Mouse (Mus musculus) forebrain, postnatal 0 days (tissue): ENCODE measurements around the gene Galnt17. TPM values are rescaled to one million over a fixed set of nuclear protein-coding genes. Genes with fewer than 3 reads are reported as not detected.

ENCODE experiments used
- ATAC-seq: fragments of 200-750 bp; cut with Nextera tagmentation; 2 replicates; pipeline ENCODE4 v1.8.0; 2017; ENCODE audit warnings: mild to moderate bottlenecking, moderate library complexity
- DNase-seq: peaks from one replicate; pipeline ENCODE4 v3.0.0-alpha.2; 2015
- H3K27ac ChIP-seq: fragments of 300-500 bp; sonication (generic); 2 replicates; pipeline ENCODE4 v1.5.1; 2014; ENCODE audit warnings: low read depth, mild to moderate bottlenecking, antibody characterized with exemption, low read length, moderate library complexity, mixed read lengths
- H3K27me3 ChIP-seq: fragments of 300-500 bp; sonication (generic); 2 replicates; pipeline ENCODE4 v1.6.1; 2014; ENCODE audit warnings: mild to moderate bottlenecking, low read length, mixed read lengths; ENCODE audit not compliant: insufficient read depth
- H3K36me3 ChIP-seq: fragments of 300-500 bp; sonication (generic); 2 replicates; pipeline ENCODE4 v1.6.1; 2014; ENCODE audit warnings: mild to moderate bottlenecking, moderate library complexity; ENCODE audit not compliant: insufficient read depth
- H3K4me1 ChIP-seq: fragments of 300-500 bp; sonication (generic); 2 replicates; pipeline ENCODE4 v1.6.1; 2014; ENCODE audit warnings: antibody characterized with exemption; ENCODE audit not compliant: insufficient read depth
- H3K4me2 ChIP-seq: fragments of 300-500 bp; sonication (generic); 2 replicates; pipeline ENCODE4 v1.6.1; 2014; ENCODE audit warnings: low read depth, mild to moderate bottlenecking, moderate library complexity
- H3K4me3 ChIP-seq: fragments of 300-500 bp; sonication (generic); 2 replicates; pipeline ENCODE4 v1.5.1; 2014; ENCODE audit warnings: low read depth, low read length, mixed read lengths
- H3K9ac ChIP-seq: fragments of 300-500 bp; sonication (generic); 2 replicates; pipeline ENCODE4 v1.6.1; 2014; ENCODE audit warnings: mild to moderate bottlenecking
- H3K9me3 ChIP-seq: fragments of 300-500 bp; sonication (generic); 2 replicates; pipeline ENCODE4 v1.6.1; 2016; ENCODE audit warnings: low read length
- CTCF ChIP-seq: sonication (generic); IDR thresholded peaks from 2 replicates; pipeline ENCODE4 v1.5.1; 2016; ENCODE audit warnings: antibody characterized with exemption, control low read depth, low read depth
- WGBS: fragments of 180-500 bp; shearing (Covaris S2); extraction: QIAGEN DNeasy Blood & Tissue Kit; methylation state at CpG from one replicate; pipeline ENCODE4 v1.1.7; 2014; 5-methylcytosine and 5-hydroxymethylcytosine counted together
- polyA plus RNA-seq: library from polyadenylated mRNA; unstranded; fragments of >200 nt; fragmentation: Nextera tagmentation; extraction: Ambion mirVana; gene quantifications from 2 replicates; pipeline ENCODE4 v1.2.1, GENCODE M21; 2015
- total RNA-seq: library from RNA; depleted of rRNA; stranded (reverse); fragments of >200 nt; gene quantifications from 2 replicates; pipeline ENCODE4 v1.2.3, GENCODE M21; 2014

Gene Galnt17
- total and polyA plus RNA-seq, 2 experiments from 2014 or later = 5.2 to 20.2 TPM

- TF ChIP-seq CTCF = no peak
- WGBS = 13% methylated on average over 2 of the region's 2 CpGs
- Histone ChIP-seq H3K9ac (no peak overlapping the region), H3K27me3 (no peaks in the 10 kb centered on the region), H3K4me1 (no peaks in the 10 kb centered on the region), H3K4me2 (no peak overlapping the region), H3K9me3 (no peaks in the 10 kb centered on the region), H3K36me3 (no peaks in the 10 kb centered on the region), H3K4me3 (no peak overlapping the region), H3K27ac (no peak overlapping the region)
- DNase-seq = peak; percentile 24
- no peak for ATAC-seq
These were observed 384.0 kb downstream of the Galnt17 start for GRCm38 (mm10) chr5:130924245-130924827.

GRCm38 (mm10) chr5:130919969-130920368 is 388.3 kb downstream of the Galnt17 start:
- H3K4me3 ChIP-seq = no peak overlapping the region
- ATAC-seq (no peak), DNase-seq (no peak)
- no peak overlapping the region for H3K9ac ChIP-seq
- no peaks in the 10 kb centered on the region for H3K4me1 ChIP-seq
- H3K4me2 ChIP-seq = no peak overlapping the region
- no peaks in the 10 kb centered on the region for H3K36me3 ChIP-seq
- 93% methylated on average over 7 of the region's 7 CpGs for WGBS
- no peaks in the 10 kb centered on the region for H3K9me3 ChIP-seq
- no peak for TF ChIP-seq CTCF
- H3K27ac ChIP-seq = no peak overlapping the region
- no peaks in the 10 kb centered on the region for H3K27me3 ChIP-seq

GRCm38 (mm10) chr5:130914606-130915005 is 393.7 kb downstream of the Galnt17 start:
- ATAC-seq (no peak), DNase-seq (no peak)
- no peak overlapping the region for H3K9ac ChIP-seq
- no peak overlapping the region for H3K4me3 ChIP-seq
- WGBS = 51% methylated on average over 3 of the region's 3 CpGs
- no peaks in the 10 kb centered on the region for H3K4me1 ChIP-seq
- H3K36me3 ChIP-seq = no peaks in the 10 kb centered on the region
- H3K4me2 ChIP-seq = no peak overlapping the region
- no peak for TF ChIP-seq CTCF
- H3K27ac ChIP-seq = no peak overlapping the region
- no peaks in the 10 kb centered on the region for H3K27me3 ChIP-seq
- no peaks in the 10 kb centered on the region for H3K9me3 ChIP-seq

- ATAC-seq (no peak), DNase-seq (no peak)
- Histone ChIP-seq H3K27me3 (no peaks in the 10 kb centered on the region), H3K4me2 (no peak overlapping the region), H3K36me3 (no peaks in the 10 kb centered on the region), H3K9ac (no peak overlapping the region), H3K9me3 (no peaks in the 10 kb centered on the region), H3K4me3 (no peak overlapping the region), H3K4me1 (no peaks in the 10 kb centered on the region), H3K27ac (no peak overlapping the region)
- WGBS = 84% methylated on average over 2 of the region's 2 CpGs
- no peak for TF ChIP-seq CTCF
These were observed 396.7 kb downstream of the Galnt17 start for GRCm38 (mm10) chr5:130911551-130911950.

- ATAC-seq (no peak), DNase-seq (no peak)
- Histone ChIP-seq H3K27me3 (no peaks in the 10 kb centered on the region), H3K9me3 (no peaks in the 10 kb centered on the region), H3K4me2 (no peak overlapping the region), H3K4me3 (no peak overlapping the region), H3K4me1 (no peaks in the 10 kb centered on the region), H3K9ac (no peak overlapping the region), H3K27ac (no peak overlapping the region), H3K36me3 (no peaks in the 10 kb centered on the region)
- no peak for TF ChIP-seq CTCF
- WGBS = 89% methylated on average over 3 of the region's 3 CpGs
These were observed 406.6 kb downstream of the Galnt17 start for GRCm38 (mm10) chr5:130901736-130902135.

GRCm38 (mm10) chr5:130895991-130896390 is 412.3 kb downstream of the Galnt17 start:
- ATAC-seq (no peak), DNase-seq (no peak)
- Histone ChIP-seq H3K27me3 (no peaks in the 10 kb centered on the region), H3K4me1 (no peaks in the 10 kb centered on the region), H3K27ac (no peak overlapping the region), H3K36me3 (no peaks in the 10 kb centered on the region), H3K9ac (no peak overlapping the region), H3K4me2 (no peak overlapping the region), H3K9me3 (no peaks in the 10 kb centered on the region), H3K4me3 (no peak overlapping the region)
- WGBS = 96% methylated on average over 3 of the region's 3 CpGs
- peak; percentile 38 for TF ChIP-seq CTCF

GRCm38 (mm10) chr5:130891735-130892134 is 416.6 kb downstream of the Galnt17 start:
- no peak overlapping the region for H3K9ac ChIP-seq
- H3K27ac ChIP-seq = no peak overlapping the region
- H3K4me1 ChIP-seq = no peaks in the 10 kb centered on the region
- no peak for ATAC-seq
- TF ChIP-seq CTCF = no peak
- DNase-seq = no peak
- no peak overlapping the region for H3K4me2 ChIP-seq
- WGBS = 34% methylated on average over 5 of the region's 5 CpGs
- H3K27me3 ChIP-seq = no peaks in the 10 kb centered on the region
- no peaks in the 10 kb centered on the region for H3K9me3 ChIP-seq
- no peaks in the 10 kb centered on the region for H3K36me3 ChIP-seq
- H3K4me3 ChIP-seq = no peak overlapping the region

- no peak overlapping the region for H3K4me3 ChIP-seq
- no peaks in the 10 kb centered on the region for H3K36me3 ChIP-seq
- H3K9ac ChIP-seq = no peak overlapping the region
- DNase-seq (no peak), ATAC-seq (peak; percentile 40; the same call in 1 of the 2 replicates)
- H3K27ac ChIP-seq = no peak overlapping the region
- WGBS = 61% methylated on average over 5 of the region's 5 CpGs
- no peaks in the 10 kb centered on the region for H3K9me3 ChIP-seq
- no peak overlapping the region for H3K4me2 ChIP-seq
- no peak for TF ChIP-seq CTCF
- no peaks in the 10 kb centered on the region for H3K4me1 ChIP-seq
- H3K27me3 ChIP-seq = no peaks in the 10 kb centered on the region
These were observed 428.0 kb downstream of the Galnt17 start for GRCm38 (mm10) chr5:130880331-130880730.
